Mouse (Mus musculus) C2C12 (cell line): ENCODE results near the gene Hmgb1.

Experiments used
- CTCF ChIP-seq: IDR thresholded peaks from one replicate; pipeline ENCODE4 v1.5.1; 2011; ENCODE audit not compliant: control insufficient read depth, insufficient read depth, insufficient read length
- MYOD1 ChIP-seq: IDR thresholded peaks from one replicate; pipeline ENCODE4 v1.6.1; 2011; ENCODE audit warnings: low read depth; ENCODE audit not compliant: control insufficient read depth, insufficient read length

DNA sequence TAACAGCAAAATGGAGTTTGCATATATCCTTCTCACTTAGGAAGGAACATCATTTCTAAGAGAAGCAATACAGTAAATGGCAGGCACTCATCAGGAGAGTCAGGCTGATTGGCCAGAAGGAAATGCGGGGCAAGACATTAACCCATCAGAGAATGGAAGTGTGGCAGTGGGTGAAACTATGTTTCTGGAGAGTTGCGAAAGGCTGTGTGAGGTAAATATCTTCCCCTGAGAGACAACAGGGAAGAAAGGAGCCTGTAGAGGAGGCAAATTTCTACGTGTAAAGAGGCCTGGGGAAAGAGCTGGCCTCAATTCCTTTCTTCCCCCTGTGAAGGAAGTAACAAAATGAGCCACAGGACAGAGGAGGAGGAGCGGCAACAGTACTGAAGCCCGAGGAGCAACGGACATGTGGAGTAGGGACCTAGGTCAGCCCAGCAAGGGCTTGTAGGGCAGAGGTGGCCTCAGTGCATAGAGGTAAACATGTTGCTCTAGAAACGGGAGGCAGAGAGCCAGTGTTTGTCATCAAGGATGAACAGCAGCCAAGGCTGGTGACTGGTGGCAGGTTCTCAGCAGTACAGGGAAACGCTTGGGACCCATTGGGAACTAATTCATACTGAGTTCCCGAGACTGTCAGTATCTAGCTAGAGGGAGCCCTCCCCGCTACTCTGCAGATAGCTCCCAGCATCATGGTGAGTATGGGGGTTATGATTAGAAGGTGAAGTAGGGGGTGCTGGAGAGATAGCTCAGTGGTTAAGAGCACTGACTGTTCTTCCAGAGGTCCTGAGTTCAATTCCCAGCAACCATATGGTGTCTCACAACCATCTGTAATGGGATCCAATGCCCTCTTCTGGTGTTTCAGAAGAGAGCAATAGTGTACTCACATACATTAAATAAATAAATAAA, 48.6 kb downstream of the Hmgb1 start:
- TF ChIP-seq CTCF (no peak), MYOD1 (no peak)
